Mouse (Mus musculus) limb, embryonic 14.5 days (tissue): ENCODE results near the gene Tnik. TPM values are rescaled to one million over a fixed set of nuclear protein-coding genes. Genes with fewer than 3 reads are reported as not detected.
A peak's percentile ranks its signal among the peaks of the same experiment; 100 is the strongest.

Experiments
- ATAC-seq: fragments of 200-750 bp; cut with Nextera tagmentation; 2 replicates; pipeline ENCODE4 v1.8.0; 2017; ENCODE audit warnings: low read depth, moderate number of reproducible peaks, moderate TSS enrichment; ENCODE audit not compliant: low FRiP score
- DNase-seq: peaks from one replicate; pipeline ENCODE4 v3.0.0-alpha.2; 2015; ENCODE audit warnings: low spot score
- H3K27ac ChIP-seq: fragments of 300-500 bp; sonication (generic); replicated peaks from 2 replicates; pipeline ENCODE4 v1.5.1; 2014; ENCODE audit warnings: low read depth, mild to moderate bottlenecking, low read length, moderate library complexity, mixed read lengths
- H3K27me3 ChIP-seq: fragments of 300-500 bp; sonication (generic); 2 replicates; pipeline ENCODE4 v1.6.1; 2014; ENCODE audit warnings: low read length, mixed read lengths; ENCODE audit not compliant: control insufficient read depth, insufficient read depth
- H3K36me3 ChIP-seq: fragments of 300-500 bp; sonication (generic); 2 replicates; pipeline ENCODE4 v1.6.1; 2014; ENCODE audit warnings: mild to moderate bottlenecking, low read length, moderate library complexity, mixed read lengths; ENCODE audit not compliant: control insufficient read depth, insufficient read depth
- H3K4me1 ChIP-seq: fragments of 300-500 bp; sonication (generic); 2 replicates; pipeline ENCODE4 v1.6.1; 2014; ENCODE audit warnings: antibody characterized with exemption, low read length, mixed read lengths; ENCODE audit not compliant: control insufficient read depth, insufficient read depth
- H3K4me2 ChIP-seq: fragments of 300-500 bp; sonication (generic); replicated peaks from 2 replicates; pipeline ENCODE4 v1.6.1; 2014; ENCODE audit warnings: low read depth, mild to moderate bottlenecking, low read length, moderate library complexity; ENCODE audit not compliant: severe bottlenecking
- H3K4me3 ChIP-seq: fragments of 300-500 bp; sonication (generic); replicated peaks from 2 replicates; pipeline ENCODE4 v1.5.1; 2014; ENCODE audit warnings: low read length
- H3K9ac ChIP-seq: fragments of 300-500 bp; sonication (generic); 2 replicates; pipeline ENCODE4 v1.6.1; 2014; ENCODE audit warnings: mild to moderate bottlenecking, low read depth, low read length, moderate library complexity; ENCODE audit not compliant: severe bottlenecking
- H3K9me3 ChIP-seq: fragments of 300-500 bp; sonication (generic); 2 replicates; pipeline ENCODE4 v1.6.1; 2016; ENCODE audit warnings: low read length; ENCODE audit not compliant: control insufficient read depth
- POLR2A ChIP-seq: fragments of 200-500 bp; IDR thresholded peaks from 2 replicates; pipeline ENCODE4 v1.8.0; 2012; ENCODE audit warnings: inconsistent platforms, mild to moderate bottlenecking, moderate library complexity, borderline replicate concordance; ENCODE audit not compliant: insufficient read depth, insufficient read length; ENCODE audit errors: extremely low read depth
- WGBS: fragments of 180-500 bp; shearing (Covaris S2); extraction: QIAGEN DNeasy Blood & Tissue Kit; methylation state at CpG from one replicate; pipeline ENCODE4 v1.1.7; 2014; 5-methylcytosine and 5-hydroxymethylcytosine counted together
- polyA plus RNA-seq, 2 experiments: library from polyadenylated mRNA; depleted of rRNA in 1 of 2; stranded (reverse) in 1 of 2; unstranded in 1 of 2; fragments of >200 nt; fragmentation: Nextera tagmentation in 1 of 2; extraction: Ambion mirVana in 1 of 2; gene quantifications; 2 replicates each; pipeline versions ENCODE4 v1.2.1 to v1.2.3; 2012 to 2014

The Tnik gene
- polyA plus RNA-seq, 2 experiments, result 5.4 to 9.6 TPM

DNA sequence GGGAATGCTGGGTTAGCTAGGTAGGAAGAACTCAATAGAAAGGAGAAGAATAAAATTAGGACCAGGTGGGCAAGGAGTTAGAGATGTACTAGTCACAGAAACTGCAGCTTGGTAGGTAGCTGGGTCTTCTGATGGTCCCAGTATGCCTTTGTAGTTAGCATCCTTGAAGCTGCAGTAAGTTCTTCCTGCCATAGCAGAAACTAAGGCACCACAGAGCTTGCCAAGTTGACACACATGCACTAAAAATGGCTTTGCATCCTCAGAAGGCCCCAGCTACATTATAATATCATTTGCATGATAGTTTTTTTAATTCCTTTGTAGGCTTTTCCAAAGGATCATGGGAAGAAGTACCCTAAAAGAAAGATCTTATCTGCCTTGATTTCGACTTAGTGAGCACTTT, 54.3 kb downstream of the Tnik start:
- Histone ChIP-seq H3K4me2 (no peak overlapping the region), H3K27me3 (no peaks in the 10 kb centered on the region), H3K4me1 (no peaks in the 10 kb centered on the region), H3K9ac (no peak overlapping the region), H3K27ac (no peak overlapping the region), H3K9me3 (no peaks in the 10 kb centered on the region), H3K4me3 (no peak overlapping the region), H3K36me3 (no peaks in the 10 kb centered on the region)
- no peak for ATAC-seq
- 83% methylated on average over 1 of the region's 1 CpGs for WGBS
- no peak for TF ChIP-seq POLR2A
- no peak for DNase-seq

- Histone ChIP-seq H3K27me3 (no peaks in the 10 kb centered on the region), H3K9me3 (no peaks in the 10 kb centered on the region), H3K4me1 (no peaks in the 10 kb centered on the region), H3K36me3 (no peaks in the 10 kb centered on the region), H3K9ac (no peak overlapping the region), H3K4me3 (no peak overlapping the region), H3K27ac (no peak overlapping the region), H3K4me2 (no peak overlapping the region)
- ATAC-seq (no peak), DNase-seq (no peak)
- no peak for TF ChIP-seq POLR2A
- 85% methylated on average over 8 of the region's 8 CpGs for WGBS
These were observed 58.6 kb downstream of the Tnik start for GRCm38 (mm10) chr3:28321635-28322034.

DNA sequence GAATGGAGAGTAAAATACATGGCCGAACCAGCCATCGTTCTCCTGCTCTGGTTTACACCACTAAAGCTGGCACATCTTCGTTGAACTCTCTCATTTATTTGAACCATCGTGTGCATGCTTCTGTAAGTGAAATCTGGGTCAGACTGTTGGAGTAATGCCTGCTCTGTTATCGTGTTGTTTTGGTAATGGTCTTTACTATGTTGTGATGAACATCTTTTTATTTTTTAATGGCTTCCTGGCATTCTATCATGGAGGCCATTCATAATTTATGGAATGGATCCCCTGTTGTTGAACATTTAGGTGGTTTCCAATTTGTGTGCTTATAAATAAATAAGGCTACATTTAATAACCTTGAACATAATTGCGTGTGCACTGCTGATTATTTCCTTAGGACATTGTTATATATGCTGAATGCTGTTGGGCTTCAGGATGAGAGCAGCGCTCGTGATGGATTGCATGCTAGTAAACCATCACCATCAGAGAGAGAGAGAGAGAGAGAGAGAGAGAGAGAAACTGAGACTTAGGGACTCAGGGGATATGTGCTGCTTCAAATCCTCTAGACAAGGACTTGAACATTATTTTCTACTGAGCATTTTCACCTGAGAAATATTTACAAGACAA, 62.7 kb downstream of the Tnik start:
- 82% methylated on average over 8 of the region's 8 CpGs for WGBS
- Histone ChIP-seq H3K27me3 (no peaks in the 10 kb centered on the region), H3K9me3 (no peaks in the 10 kb centered on the region), H3K9ac (no peak overlapping the region), H3K4me2 (no peak overlapping the region), H3K36me3 (no peaks in the 10 kb centered on the region), H3K27ac (no peak overlapping the region), H3K4me1 (no peaks in the 10 kb centered on the region), H3K4me3 (no peak overlapping the region)
- no peak for DNase-seq
- ATAC-seq, result no peak
- no peak for TF ChIP-seq POLR2A

DNA sequence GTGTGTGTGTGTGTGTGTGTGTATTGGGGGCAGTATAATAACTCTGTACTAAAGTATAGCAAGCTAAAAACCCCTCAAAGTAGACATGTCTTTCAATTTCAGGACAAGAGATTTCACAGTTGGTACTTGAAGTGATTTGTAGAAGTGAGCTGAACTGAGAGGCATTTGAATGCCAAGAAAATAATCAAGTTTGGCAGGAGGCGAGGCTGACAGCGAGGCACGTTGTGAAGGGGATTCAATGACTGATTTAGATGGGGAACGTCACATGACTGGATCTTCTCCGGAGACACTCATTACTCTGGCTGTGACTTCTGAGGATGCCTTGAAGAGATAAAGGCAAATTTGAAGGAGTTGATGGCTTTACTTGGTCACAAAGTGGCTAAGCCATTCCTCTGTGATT, 69.3 kb downstream of the Tnik start:
- WGBS, result 73% methylated on average over 5 of the region's 5 CpGs
- no peak for ATAC-seq

GRCm38 (mm10) chr3:28333869-28334268, 70.9 kb downstream of the Tnik start:
- DNase-seq, result peak; percentile 44

More for the DNA sequence above, 69.3 kb downstream of the Tnik start:
- no peak overlapping the region for H3K27ac ChIP-seq
- no peaks in the 10 kb centered on the region for H3K9me3 ChIP-seq
- H3K4me2 ChIP-seq, result no peak overlapping the region
- no peaks in the 10 kb centered on the region for H3K27me3 ChIP-seq
- no peak overlapping the region for H3K9ac ChIP-seq
- DNase-seq, result no peak
- H3K4me3 ChIP-seq, result no peak overlapping the region
- no peak for TF ChIP-seq POLR2A
- H3K36me3 ChIP-seq, result no peaks in the 10 kb centered on the region
- no peaks in the 10 kb centered on the region for H3K4me1 ChIP-seq

More at GRCm38 (mm10) chr3:28333869-28334268, 70.9 kb downstream of the Tnik start:
- no peaks in the 10 kb centered on the region for H3K36me3 ChIP-seq
- ATAC-seq, result peak; percentile 72
- no peak overlapping the region for H3K4me2 ChIP-seq
- H3K27ac ChIP-seq, result no peak overlapping the region
- H3K4me3 ChIP-seq, result no peak overlapping the region
- 62% methylated on average over 6 of the region's 6 CpGs for WGBS
- no peaks in the 10 kb centered on the region for H3K9me3 ChIP-seq
- no peaks in the 10 kb centered on the region for H3K4me1 ChIP-seq
- TF ChIP-seq POLR2A, result no peak
- H3K27me3 ChIP-seq, result no peaks in the 10 kb centered on the region
- no peak overlapping the region for H3K9ac ChIP-seq
